Mouse (Mus musculus): ENCODE data around the gene Wdr63.

Wdr63 gene

GRCm38 (mm10) chr3:146025499-146025898, 82.4 kb downstream of the Wdr63 start:
- in situ Hi-C loops (cut with MboI; ENCODE audit: unreplicated experiment in 2 of 2), result no loop called here

DNA sequence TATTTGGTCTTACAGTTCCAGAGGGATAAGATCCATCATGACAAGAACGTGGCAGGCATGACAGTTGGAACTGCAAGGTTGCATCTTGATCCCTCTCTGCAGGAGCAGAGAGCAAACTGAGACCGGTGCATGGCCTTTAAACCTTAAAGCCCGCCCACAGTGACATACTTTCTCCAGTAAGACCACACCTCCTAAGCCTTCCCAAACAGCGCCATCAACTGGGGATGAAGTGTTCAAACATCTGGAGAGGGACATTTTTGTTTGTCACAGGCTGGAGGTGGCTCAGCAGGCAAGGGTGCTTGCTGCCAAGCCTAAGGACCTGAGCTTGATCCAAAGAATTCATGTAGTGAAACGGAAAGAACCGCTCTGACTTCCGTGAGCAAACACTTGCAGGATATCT, 83.2 kb downstream of the Wdr63 start:
- in situ Hi-C loops (cut with MboI; ENCODE audit: unreplicated experiment in 2 of 2), result no loop called here

GRCm38 (mm10) chr3:146022232-146022631, 85.7 kb downstream of the Wdr63 start:
- in situ Hi-C loops (cut with MboI; ENCODE audit: unreplicated experiment in 2 of 2), result no loop called here

GRCm38 (mm10) chr3:146017521-146017920, 90.4 kb downstream of the Wdr63 start:
- in situ Hi-C loops (cut with MboI; ENCODE audit: unreplicated experiment in 2 of 2), result no loop called here

GRCm38 (mm10) chr3:146016979-146017378, 91.0 kb downstream of the Wdr63 start:
- in situ Hi-C loops (cut with MboI; ENCODE audit: unreplicated experiment in 2 of 2), result no loop called here

DNA sequence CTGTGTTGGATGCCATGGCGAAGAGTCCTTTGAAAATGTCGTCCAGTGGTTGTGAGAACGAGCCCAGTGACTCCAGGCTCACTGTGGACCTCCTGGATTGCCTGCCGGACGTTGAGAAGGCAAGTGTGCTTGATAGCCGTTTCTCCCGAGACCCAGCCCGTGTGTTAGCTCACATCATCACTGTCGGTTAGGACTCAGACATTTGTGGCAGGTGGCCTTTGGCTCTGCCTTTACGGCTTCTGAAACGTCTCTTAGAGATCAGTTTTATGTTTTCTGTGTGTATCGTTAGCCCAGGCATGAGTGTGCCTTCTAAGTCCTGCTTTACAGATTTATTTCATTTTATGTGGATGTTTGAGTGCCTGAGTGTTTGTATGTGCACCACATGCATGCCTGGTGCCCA, 93.6 kb downstream of the Wdr63 start:
- in situ Hi-C loops (cut with MboI; ENCODE audit: unreplicated experiment in 2 of 2), result no loop called here

DNA sequence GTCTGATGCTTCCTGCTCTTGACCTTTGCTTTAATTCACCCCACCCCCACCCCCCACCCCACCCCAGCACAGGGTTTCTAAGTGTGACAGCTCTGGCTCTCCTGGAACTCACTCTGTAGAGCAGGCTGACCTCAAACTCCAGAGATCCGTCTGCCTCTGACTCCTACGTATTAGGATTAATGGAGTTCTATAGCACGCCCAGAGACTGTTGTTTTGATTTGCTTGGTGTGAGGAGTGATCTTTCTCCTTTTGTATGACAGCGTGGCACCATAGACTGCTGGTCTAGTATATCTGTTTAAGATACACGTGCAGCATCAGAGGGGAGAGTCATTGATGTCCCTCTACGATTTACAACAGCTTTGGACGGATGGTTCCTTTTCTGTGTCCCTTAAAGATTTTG, 94.4 kb downstream of the Wdr63 start:
- in situ Hi-C loops (cut with MboI; ENCODE audit: unreplicated experiment in 2 of 2), result no loop called here

DNA sequence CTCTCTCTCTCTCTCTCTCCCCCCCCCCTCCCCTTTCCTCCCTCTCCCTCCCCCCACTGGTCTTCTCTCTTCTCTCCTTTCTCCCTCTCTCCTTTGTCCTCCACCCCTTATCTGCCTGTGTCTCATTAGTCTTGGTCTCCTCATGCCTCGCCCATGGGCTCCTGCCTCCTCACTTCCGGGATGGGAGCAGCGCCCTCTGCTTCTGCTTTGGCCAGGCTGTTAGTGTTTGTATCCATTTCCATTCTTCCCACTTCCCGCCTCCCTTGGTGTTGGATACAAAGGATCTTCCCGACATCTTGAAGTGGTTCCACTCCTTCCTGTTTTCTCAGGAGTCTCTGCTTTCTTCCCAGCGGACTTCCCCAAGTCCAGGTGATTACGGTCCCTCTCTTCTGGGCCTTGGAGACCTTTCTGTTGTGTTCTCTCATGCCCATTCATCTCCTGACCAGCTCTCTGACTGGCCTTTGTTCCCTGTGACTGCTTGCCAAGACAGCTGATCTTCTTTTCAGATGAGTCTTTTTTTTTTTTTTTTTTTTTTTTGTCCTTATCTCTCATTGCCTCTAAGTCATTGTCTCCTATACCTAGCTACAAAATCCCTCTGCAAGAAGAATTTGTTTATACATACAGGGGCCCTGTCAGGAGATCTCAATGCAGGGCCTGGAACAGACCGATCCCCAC, 96.2 kb downstream of the Wdr63 start:
- in situ Hi-C loops (cut with MboI; ENCODE audit: unreplicated experiment in 2 of 2), result no loop called here

GRCm38 (mm10) chr3:146010751-146011150, 97.2 kb downstream of the Wdr63 start:
- in situ Hi-C loops (cut with MboI; ENCODE audit: unreplicated experiment in 2 of 2), result no loop called here

GRCm38 (mm10) chr3:146009859-146010645, 97.9 kb downstream of the Wdr63 start:
- in situ Hi-C loops (cut with MboI; ENCODE audit: unreplicated experiment in 2 of 2), result no loop called here

DNA sequence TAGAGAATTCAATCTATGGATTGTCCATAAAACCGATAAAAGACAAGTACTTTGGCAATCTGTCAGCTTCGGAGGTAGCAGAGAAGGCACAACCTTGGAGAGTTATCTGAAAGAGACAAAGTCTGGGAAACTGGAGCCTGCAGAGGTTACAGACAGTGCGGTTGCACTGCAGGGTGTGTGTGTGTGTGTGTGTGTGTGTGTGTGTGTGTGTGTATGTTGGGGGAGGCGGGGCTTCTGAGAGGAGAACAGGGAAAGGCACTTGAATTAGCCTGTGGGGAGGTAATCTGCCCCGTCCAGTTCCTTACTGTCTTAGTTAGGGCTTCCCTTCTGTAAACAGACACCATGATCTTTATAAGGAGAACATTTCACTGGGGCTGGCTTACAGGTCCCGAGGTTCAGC, 100.1 kb downstream of the Wdr63 start:
- in situ Hi-C loops (cut with MboI; ENCODE audit: unreplicated experiment in 2 of 2), result no loop called here

DNA sequence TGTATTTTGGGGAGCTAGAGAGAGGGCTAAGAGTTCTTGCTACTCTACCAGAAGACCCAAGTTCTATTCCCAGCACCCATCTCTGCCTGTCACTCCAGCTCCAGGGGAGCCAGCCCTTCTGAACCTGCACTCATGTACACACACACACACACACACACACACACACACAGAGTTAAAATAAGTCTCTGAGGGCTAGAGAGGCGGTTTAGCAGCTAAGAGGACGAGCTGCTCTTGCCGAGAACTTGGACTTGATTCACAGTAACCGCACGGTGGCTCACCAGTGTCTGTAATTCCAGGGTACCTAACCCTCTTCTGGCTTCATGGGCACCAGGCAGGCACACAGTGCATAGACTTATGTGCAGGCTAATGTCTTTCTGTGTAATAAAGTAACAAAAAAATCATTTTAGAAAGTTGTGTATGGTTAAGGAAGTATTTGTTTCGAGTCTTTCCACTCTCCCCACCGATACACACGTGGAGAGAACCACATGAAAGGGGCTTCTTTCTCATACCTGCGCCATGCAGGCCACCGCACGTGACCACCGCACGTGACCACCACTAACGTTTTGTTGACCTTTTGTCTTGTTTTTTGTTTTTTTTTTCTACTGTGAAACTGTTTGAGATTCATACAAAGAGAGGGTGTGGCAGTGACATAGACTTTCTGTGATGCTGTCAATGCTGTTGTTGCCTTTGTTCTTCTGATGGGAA, 103.4 kb downstream of the Wdr63 start:
- in situ Hi-C loops (cut with MboI; ENCODE audit: unreplicated experiment in 2 of 2), result no loop called here

GRCm38 (mm10) chr3:145996539-145996938, 111.4 kb downstream of the Wdr63 start:
- in situ Hi-C loops (cut with MboI; ENCODE audit: unreplicated experiment in 2 of 2), result loop anchor here in 1 of 2 experiments (10.0 kb wide), 1 partner anchor 48 kb away; no protein-coding TSS in a partner anchor

- in situ Hi-C loops (cut with MboI; ENCODE audit: unreplicated experiment in 2 of 2), result loop anchor here in 1 of 2 experiments (10.0 kb wide), 1 partner anchor 49 kb away; no protein-coding TSS in a partner anchor
These were observed 112.4 kb downstream of the Wdr63 start for GRCm38 (mm10) chr3:145995489-145995888.

- in situ Hi-C loops (cut with MboI; ENCODE audit: unreplicated experiment in 2 of 2), result loop anchor here (5.0 to 10.0 kb wide), 2 partner anchors 51 to 54 kb away; no protein-coding TSS in a partner anchor
These were observed 114.3 kb downstream of the Wdr63 start for GRCm38 (mm10) chr3:145993481-145994201.

DNA sequence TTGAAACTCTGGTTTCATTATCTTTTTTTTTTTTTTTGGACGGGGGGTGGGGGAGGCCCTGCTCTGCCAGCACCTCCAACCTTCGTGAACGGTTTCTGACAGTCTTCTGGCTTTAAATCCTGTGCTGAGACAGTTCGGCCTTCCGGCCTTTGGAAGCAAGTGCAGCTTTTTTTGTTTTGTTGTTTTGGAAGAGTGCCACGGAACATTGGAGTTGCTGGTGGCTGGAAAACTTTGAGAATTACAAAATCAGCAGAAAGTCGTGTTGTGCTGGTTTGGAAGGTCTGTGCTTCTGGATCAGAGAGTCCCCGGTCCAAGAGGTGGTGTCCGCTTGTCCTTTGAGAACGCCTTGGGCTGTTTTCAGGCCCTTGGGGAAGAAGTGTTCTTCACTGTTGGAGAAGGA, 115.1 kb downstream of the Wdr63 start:
- in situ Hi-C loops (cut with MboI; ENCODE audit: unreplicated experiment in 2 of 2), result loop anchor here (5.0 to 10.0 kb wide), 2 partner anchors 52 to 55 kb away; no protein-coding TSS in a partner anchor

GRCm38 (mm10) chr3:145991976-145992730, 115.8 kb downstream of the Wdr63 start:
- in situ Hi-C loops (cut with MboI; ENCODE audit: unreplicated experiment in 2 of 2), result loop anchor here (5.0 to 10.0 kb wide), 2 partner anchors 53 to 55 kb away; no protein-coding TSS in a partner anchor

DNA sequence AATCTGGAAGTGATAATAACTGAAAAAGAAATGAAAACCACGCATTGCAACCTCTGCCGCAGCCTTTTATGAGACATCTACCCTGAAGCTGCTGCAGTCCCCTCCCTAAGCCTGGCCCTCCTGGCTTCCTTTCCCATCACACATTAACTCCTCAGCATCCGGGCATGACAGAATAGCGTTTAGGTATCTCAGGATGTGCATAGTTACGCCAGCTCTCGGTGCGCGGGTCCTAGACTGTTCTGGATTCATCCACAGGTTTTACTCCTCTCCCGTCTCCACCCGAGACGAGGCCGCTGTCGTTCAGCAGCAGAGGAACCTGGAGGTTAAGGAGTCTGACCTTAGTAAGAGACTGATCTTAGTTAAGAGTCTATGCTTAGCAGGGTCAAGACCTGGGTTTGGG, 116.8 kb downstream of the Wdr63 start:
- in situ Hi-C loops (cut with MboI; ENCODE audit: unreplicated experiment in 2 of 2), result loop anchor here (5.0 to 10.0 kb wide), 2 partner anchors 54 to 56 kb away; no protein-coding TSS in a partner anchor
